Mouse (Mus musculus) NIH3T3 (cell line): ENCODE measurements around the gene Gm21985.
"Not testable (repeated sequence)": the region's sequence is repeated elsewhere in the genome, so short reads cannot be mapped to it uniquely, and the experiment has no call there.

Experiments
- DNase-seq: peaks from one replicate; pipeline ENCODE4 v3.0.0-alpha.2; 2012; ENCODE audit warnings: low read depth

The Gm21985 gene

GRCm38 (mm10) chr2:112265448-112266241 is 469 bp upstream of the Gm21985 start, which contains the start of gene Slc12a6:
Slc12a6 (plus strand) TSS chr2:112265825.
- DNase-seq = peak; percentile 94

GRCm38 (mm10) chr2:112266780-112267179 is 666 bp downstream of the Gm21985 start:
- peak; percentile 13 for DNase-seq

GRCm38 (mm10) chr2:112267547-112268269 is 1.6 kb downstream of the Gm21985 start:
- no peak for DNase-seq

GRCm38 (mm10) chr2:112270011-112270410 is 3.9 kb downstream of the Gm21985 start:
- DNase-seq = no peak

GRCm38 (mm10) chr2:112272909-112273308 is 6.8 kb downstream of the Gm21985 start:
- DNase-seq = no peak

- no peak for DNase-seq
Observed at GRCm38 (mm10) chr2:112273474-112273873, 7.4 kb downstream of the Gm21985 start.

GRCm38 (mm10) chr2:112276870-112277269 is 10.8 kb downstream of the Gm21985 start:
- no peak for DNase-seq

- DNase-seq = no peak
Observed at GRCm38 (mm10) chr2:112282846-112283245, 16.7 kb downstream of the Gm21985 start.

- DNase-seq = peak; percentile 68
Observed at GRCm38 (mm10) chr2:112284363-112285030, 18.4 kb downstream of the Gm21985 start.

- no peak for DNase-seq
Observed at GRCm38 (mm10) chr2:112285031-112285390, 18.9 kb downstream of the Gm21985 start.

GRCm38 (mm10) chr2:112286062-112286461 is 19.9 kb downstream of the Gm21985 start:
- DNase-seq = not testable (repeated sequence)

- DNase-seq = no peak
Observed at GRCm38 (mm10) chr2:112287059-112287458, 20.9 kb downstream of the Gm21985 start.

- no peak for DNase-seq
Observed at GRCm38 (mm10) chr2:112289507-112289906, 23.4 kb downstream of the Gm21985 start.

- no peak for DNase-seq
Observed at GRCm38 (mm10) chr2:112292823-112293222, 26.7 kb downstream of the Gm21985 start.

- no peak for DNase-seq
Observed at GRCm38 (mm10) chr2:112296211-112296610, 30.1 kb downstream of the Gm21985 start.

- no peak for DNase-seq
Observed at GRCm38 (mm10) chr2:112298221-112298620, 32.1 kb downstream of the Gm21985 start.

- peak; percentile 81 for DNase-seq
Observed at GRCm38 (mm10) chr2:112308671-112309070, 42.6 kb downstream of the Gm21985 start.

- DNase-seq = no peak
Observed at GRCm38 (mm10) chr2:112309161-112309600, 43.1 kb downstream of the Gm21985 start.

- no peak for DNase-seq
Observed at GRCm38 (mm10) chr2:112315638-112316037, 49.5 kb downstream of the Gm21985 start.

GRCm38 (mm10) chr2:112318227-112318626 is 52.1 kb downstream of the Gm21985 start:
- peak; percentile 5 for DNase-seq

- peak; percentile 88 for DNase-seq
Observed at GRCm38 (mm10) chr2:112318905-112319304, 52.8 kb downstream of the Gm21985 start.

GRCm38 (mm10) chr2:112328069-112328777 is 62.1 kb downstream of the Gm21985 start:
- no peak for DNase-seq
